8 mouse cellular contexts compared by ENCODE assay signal in genomic region chr7:29519211-29519550, GRCm38 (mm10). TPM values are rescaled to one million over a fixed set of nuclear protein-coding genes. Genes with fewer than 3 reads are reported as not detected.
DNase-seq lines count a peak whose midpoint lies in the region; ATAC-seq lines count a peak whose summit lies in the region.

No protein-coding gene starts in this region.

- intact Hi-C loops in heart, postnatal 25 days (cut with DNase I): loop anchor here (5.0 kb wide), 2 partner anchors 62 to 757 kb away; no protein-coding TSS in a partner anchor

- H3K27me3 ChIP-seq in heart, embryonic 10.5 days (ENCODE audit: insufficient read depth, poor library complexity, severe bottlenecking): peaks cover 61% of the 10 kb centered on the region
- no peaks in the 10 kb centered on the region for H3K27me3 ChIP-seq in liver, embryonic 12.5 days (replicated peaks)
- no peaks in the 10 kb centered on the region for H3K27me3 ChIP-seq in stomach, embryonic 14.5 days (ENCODE audit: control insufficient read depth, insufficient read depth, low read length)

- H3K9me3 ChIP-seq in heart, embryonic 10.5 days: no peaks in the 10 kb centered on the region
- no peaks in the 10 kb centered on the region for H3K9me3 ChIP-seq in liver, embryonic 12.5 days (replicated peaks)
- no peaks in the 10 kb centered on the region for H3K9me3 ChIP-seq in stomach, embryonic 14.5 days (ENCODE audit: control insufficient read depth, low read depth, low read length)

- H3K9ac ChIP-seq in liver, embryonic 12.5 days: peak overlapping the region; percentile 71
- peak overlapping the region; percentile 82 for H3K9ac ChIP-seq in stomach, embryonic 14.5 days (replicated peaks; ENCODE audit: low read depth, low read length)

- peak overlapping the region; percentile 88 for H3K27ac ChIP-seq in heart, embryonic 10.5 days
- no peak overlapping the region for H3K27ac ChIP-seq in liver, embryonic 12.5 days
- H3K27ac ChIP-seq in stomach, embryonic 14.5 days (ENCODE audit: low read length): peak overlapping the region; percentile 92

- H3K4me2 ChIP-seq in liver, embryonic 12.5 days: peak overlapping the region; percentile 98
- peak overlapping the region; percentile 88 for H3K4me2 ChIP-seq in stomach, embryonic 14.5 days (replicated peaks; ENCODE audit: low read depth, low read length)

- no peak for ATAC-seq in liver, embryonic 12.5 days
- ATAC-seq in stomach, embryonic 14.5 days (ENCODE audit: insufficient number of reproducible peaks, insufficient read depth, low FRiP score, low read depth): no peak

- H3K36me3 ChIP-seq in heart, embryonic 10.5 days: no peaks in the 10 kb centered on the region
- no peaks in the 10 kb centered on the region for H3K36me3 ChIP-seq in liver, embryonic 12.5 days
- H3K36me3 ChIP-seq in stomach, embryonic 14.5 days (ENCODE audit: control insufficient read depth, insufficient read depth, low read length): no peaks in the 10 kb centered on the region

- 0 out of 2 replicates have a peak, but pooled peaks cover 5% of the 10 kb centered on the region for H3K4me1 ChIP-seq in heart, embryonic 10.5 days
- peaks cover 31% of the 10 kb centered on the region for H3K4me1 ChIP-seq in liver, embryonic 12.5 days
- peaks cover 17% of the 10 kb centered on the region for H3K4me1 ChIP-seq in stomach, embryonic 14.5 days (ENCODE audit: control insufficient read depth, insufficient read depth, low read length)

- WGBS in heart, embryonic 10.5 days: under 1% methylated on average over 19 of the region's 19 CpGs
- 3% methylated on average over 19 of the region's 19 CpGs for WGBS in liver, embryonic 12.5 days (ENCODE audit: insufficient replicate concordance)
- under 1% methylated on average over 19 of the region's 19 CpGs for WGBS in stomach, embryonic 14.5 days

- no peak for DNase-seq in heart, embryonic 10.5 days (ENCODE audit: low spot score)
- no peak for DNase-seq in heart, postnatal 25 days (ENCODE audit: low spot score)
- DNase-seq in urinary bladder, postnatal 14 days (ENCODE audit: low spot score): peak; percentile 52
- no peak for DNase-seq in urinary bladder, postnatal 10 days (ENCODE audit: low spot score)
- no peak for DNase-seq in gastrocnemius, adult 18-20 months (ENCODE audit: low spot score)
- no peak for DNase-seq in adrenal gland, adult (ENCODE audit: inconsistent age in 2 of 2, low spot score in 1 of 2)

- H3K4me3 ChIP-seq in heart, embryonic 10.5 days: peak overlapping the region; percentile 85
- H3K4me3 ChIP-seq in liver, embryonic 12.5 days: peak overlapping the region; percentile 87
- peak overlapping the region; percentile 89 for H3K4me3 ChIP-seq in stomach, embryonic 14.5 days (ENCODE audit: low read depth, low read length)

RNA-seq across cellular contexts. Expression of gene Sipa1l3, which starts 0.7 kb away (rescaled TPM):
- polyA plus RNA-seq in heart, embryonic 10.5 days (2016; fragmentation: Nextera tagmentation; extraction: Ambion mirVana): 4.5 and 10.4 TPM in 2 replicates
- total RNA-seq in heart, postnatal 25 days (2021): 1 to 10 TPM; 8.8 to 9.4 TPM
- polyA plus RNA-seq in liver, embryonic 12.5 days (2016; fragmentation: Nextera tagmentation; extraction: Ambion mirVana): 4.1 and 4.7 TPM in 2 replicates
- polyA plus RNA-seq in stomach, embryonic 14.5 days (2014; fragmentation: Nextera tagmentation; extraction: Ambion mirVana): 21.2 and 22.0 TPM in 2 replicates
- total RNA-seq in gastrocnemius, adult 18-20 months (2021): 1 to 10 TPM; 6.6 to 7.1 TPM
